Mouse (Mus musculus) layer of hippocampus, adult 11-12 months (tissue): Measurements from ENCODE around the gene Gucy2e.

Source experiments
- DNase-seq: peaks from one replicate; pipeline ENCODE4 v3.0.0; 2022; ENCODE audit warnings: low spot score

Gucy2e gene

GRCm38 (mm10) chr11:69236061-69236925 lies 543 bp downstream of the Gucy2e start:
- DNase-seq, result no peak

DNA sequence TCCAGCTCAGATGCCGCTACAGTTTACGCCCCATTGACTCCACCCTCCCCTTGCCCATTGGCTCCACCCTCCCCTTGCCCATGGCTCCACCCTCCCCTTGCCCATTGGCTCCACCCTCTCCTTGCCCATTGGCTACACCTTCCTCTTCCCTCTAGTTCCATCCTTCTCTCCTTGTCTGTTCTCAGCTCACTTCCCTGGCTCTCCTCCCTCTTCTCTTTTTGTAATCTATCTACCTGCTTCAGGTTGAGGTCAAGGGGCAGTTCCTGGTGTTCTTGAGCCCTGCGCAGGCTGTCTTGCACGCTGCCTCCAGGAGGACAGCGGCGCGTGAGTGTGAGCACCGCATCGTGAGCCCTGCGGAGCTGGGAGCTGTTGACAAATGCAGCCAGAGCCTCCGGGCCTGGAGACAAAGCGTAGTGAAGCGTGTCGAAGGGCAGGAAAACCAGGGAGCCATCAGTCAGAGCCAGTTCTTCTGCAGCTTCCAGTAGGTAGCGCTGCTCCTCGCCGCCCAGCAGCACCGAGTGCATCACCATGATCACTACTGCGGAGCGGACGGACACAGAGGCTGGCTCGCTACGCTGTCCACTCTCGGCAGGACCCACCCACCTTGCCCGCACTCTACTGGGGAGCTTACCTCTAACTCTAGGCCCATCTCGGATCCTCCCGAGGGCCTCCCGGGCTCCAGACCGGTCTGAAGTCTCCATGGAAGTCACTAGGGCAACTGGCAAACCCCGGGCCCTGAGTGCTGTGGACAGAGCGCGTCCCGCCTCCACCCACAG lies 1.4 kb downstream of the Gucy2e start:
- peak; percentile 72 for DNase-seq

DNA sequence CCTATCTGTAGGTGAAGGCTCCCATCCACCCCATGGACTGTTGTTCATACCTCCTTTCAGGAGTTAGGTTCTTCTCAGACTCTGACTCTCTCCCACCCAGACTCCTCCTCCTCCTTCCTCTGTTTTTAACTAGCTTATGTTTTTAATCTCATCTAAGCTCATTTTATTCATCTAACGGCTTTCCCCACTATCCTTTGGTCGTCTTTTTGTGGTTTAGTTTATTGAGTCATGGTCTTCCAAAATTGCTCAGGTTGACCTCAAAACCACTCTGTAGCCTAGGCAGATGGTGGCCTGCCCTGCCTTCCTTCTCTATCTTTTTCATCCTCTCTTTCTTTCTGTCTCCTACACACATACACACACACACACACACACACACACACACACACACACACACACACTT lies 3.7 kb downstream of the Gucy2e start:
- no peak for DNase-seq

- no peak for DNase-seq
Observed at GRCm38 (mm10) chr11:69230420-69230819, 6.4 kb downstream of the Gucy2e start.

DNA sequence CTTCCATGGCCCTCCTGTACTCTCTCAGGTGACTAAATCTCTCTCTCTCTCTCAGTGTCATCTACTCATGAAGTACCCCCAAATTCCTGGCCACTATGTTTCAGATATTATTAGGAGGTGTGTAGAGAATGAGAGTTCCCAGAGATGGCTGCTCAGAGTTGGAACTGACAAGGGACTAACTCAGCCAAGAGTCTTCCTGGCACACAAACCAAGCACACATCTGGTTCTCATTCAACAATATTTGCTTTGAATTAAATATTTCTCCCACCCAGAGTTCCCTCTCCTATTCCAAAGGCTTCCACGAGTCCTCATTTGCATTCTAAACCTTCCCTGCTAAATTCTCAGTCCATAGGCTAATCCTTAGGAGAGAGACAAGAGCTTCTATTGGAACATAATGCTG lies 11.1 kb downstream of the Gucy2e start:
- DNase-seq, result no peak

DNA sequence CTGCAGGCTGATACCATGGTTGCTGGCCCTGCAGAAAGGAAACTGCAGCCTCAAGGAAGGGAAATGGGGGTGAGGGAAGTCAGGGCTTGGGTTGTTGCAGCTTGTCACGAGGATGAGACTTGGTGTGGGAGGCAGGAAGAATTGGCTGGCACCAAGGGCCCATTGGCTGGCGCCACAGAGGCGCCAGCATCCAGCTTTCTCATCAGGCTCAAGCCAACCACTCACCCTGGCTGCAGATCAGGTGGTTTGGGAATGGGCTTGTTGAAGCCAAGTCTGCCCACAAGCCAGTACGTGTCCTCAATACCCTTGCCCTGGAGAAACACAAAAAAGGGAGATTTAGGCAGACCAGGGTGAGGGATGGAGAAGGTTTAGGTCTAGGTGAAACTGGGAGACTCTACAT lies 13.7 kb downstream of the Gucy2e start:
- DNase-seq, result peak; percentile 21

GRCm38 (mm10) chr11:69221070-69221469 lies 15.8 kb downstream of the Gucy2e start:
- no peak for DNase-seq

DNA sequence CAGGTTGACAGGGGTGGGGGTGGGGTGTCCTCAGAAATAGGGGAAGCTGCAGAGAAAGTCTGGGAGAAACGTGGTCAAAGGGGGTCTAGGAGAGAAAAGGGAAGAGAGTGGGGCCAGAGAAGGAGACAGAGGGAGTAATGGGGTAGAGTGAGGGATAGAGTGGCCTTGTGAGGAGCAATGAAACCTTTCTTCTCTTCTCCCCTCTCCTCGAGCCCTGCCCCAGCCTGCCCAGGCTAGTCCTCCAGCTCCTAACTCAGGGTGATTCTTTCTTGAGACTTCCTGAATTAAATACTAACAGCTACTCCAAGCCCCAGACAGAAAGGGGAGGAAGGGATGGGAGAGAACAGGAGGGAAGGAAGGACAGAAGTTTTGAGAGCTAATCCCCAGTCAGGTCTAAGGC lies 18.2 kb downstream of the Gucy2e start:
- DNase-seq, result no peak

DNA sequence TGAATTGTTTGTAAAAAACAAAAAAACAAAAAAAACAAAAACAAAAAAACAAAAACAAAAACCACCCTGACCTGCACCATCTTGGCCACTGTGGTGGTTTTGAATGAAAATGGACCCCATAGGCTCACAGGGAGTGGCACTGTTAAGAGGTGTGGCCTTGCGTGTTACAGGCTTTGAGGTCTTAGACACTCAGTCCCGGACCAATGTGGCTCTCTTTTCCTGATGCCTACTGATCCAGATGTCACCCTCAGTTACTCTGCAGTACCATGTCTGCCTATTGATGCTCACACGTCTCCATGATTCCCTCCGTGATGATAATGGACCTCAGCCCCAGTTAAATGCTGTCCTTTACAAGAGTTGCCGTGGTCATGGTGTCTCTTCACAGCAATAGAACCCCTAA lies 19.4 kb downstream of the Gucy2e start:
- no peak for DNase-seq

GRCm38 (mm10) chr11:69211431-69211830 lies 25.4 kb downstream of the Gucy2e start:
- peak; percentile 67 for DNase-seq

DNA sequence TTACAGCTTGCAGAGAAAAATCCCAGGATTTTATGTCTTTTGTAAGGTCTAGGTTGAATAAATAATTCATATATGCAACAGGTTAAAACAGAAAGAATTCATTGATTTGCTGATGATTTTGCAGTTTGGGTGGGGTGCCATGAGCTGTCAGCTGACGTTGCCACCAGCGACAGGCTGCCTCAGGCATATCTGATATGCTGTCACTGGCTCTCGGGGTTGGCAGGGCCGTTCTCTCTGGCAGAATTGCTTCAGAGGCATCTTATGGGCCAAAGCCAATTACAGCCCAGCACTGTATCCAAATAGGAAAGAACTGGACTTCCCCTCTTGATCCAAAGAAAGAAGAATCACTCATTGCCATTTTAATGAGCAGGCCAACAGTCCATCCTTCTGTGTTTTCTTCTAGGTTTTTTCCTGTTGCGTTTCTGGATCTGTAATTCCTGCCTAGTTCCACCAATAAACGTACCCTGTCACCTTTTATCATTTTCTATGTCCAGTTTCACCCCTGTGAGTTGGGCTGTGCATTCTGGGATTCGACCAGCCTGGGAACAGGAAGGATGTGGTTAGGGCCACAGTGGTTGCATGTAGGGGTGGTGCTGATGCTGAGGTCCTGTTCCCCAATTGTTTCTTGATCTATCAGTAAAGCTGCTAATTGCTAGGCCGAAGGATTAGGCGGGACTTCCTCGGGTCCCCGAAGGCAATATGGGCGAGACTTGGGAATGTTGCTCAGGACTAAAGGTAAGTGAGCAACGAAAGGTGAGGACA lies 34.2 kb downstream of the Gucy2e start:
- DNase-seq, result no peak

DNA sequence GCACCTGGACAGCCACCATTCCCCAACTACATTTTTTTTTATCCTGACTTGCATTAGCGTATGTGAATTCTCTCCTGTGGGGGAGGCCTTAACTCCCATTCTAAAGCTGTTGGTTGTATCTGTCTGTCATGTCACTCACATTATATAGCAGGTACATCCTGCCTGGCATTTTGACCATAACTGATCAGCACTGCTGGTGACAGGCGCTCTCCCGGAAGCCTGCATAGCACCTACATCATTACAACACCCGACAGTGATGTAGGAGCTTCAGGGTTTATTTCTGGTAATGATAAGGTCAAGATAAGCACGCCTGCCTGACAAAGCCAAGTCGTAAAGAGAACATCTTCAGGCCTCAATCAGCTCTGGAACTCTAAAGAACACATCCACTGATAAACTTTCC lies 36.6 kb downstream of the Gucy2e start:
- no peak for DNase-seq

DNA sequence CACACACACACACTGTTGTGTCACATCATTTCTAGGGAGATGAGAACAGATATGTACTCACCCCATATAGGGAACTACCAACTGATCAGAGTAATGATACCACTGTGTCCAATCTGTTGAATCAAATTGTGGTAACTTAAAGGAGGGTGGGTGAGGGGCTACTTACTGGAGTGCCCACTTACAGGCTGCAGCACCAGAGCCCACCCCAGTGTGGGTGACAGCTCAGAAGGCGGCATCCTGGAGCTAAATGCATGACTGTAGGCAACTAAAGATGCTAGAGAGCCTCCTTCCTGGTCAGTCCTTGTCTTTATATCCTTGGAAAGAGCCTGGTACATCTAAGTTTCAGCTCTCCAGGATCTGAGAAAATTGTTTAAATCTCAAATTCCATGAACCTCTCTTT lies 37.6 kb downstream of the Gucy2e start:
- no peak for DNase-seq

- no peak for DNase-seq
Observed at GRCm38 (mm10) chr11:69197743-69198142, 39.1 kb downstream of the Gucy2e start, which contains the start of gene Alox8. Gene Alox8, minus strand, starts transcription at chr11:69197843.

- DNase-seq, result no peak
Observed at GRCm38 (mm10) chr11:69197194-69197593, 39.6 kb downstream of the Gucy2e start.

- DNase-seq, result no peak
Observed at GRCm38 (mm10) chr11:69196766-69197165, 40.1 kb downstream of the Gucy2e start.

DNA sequence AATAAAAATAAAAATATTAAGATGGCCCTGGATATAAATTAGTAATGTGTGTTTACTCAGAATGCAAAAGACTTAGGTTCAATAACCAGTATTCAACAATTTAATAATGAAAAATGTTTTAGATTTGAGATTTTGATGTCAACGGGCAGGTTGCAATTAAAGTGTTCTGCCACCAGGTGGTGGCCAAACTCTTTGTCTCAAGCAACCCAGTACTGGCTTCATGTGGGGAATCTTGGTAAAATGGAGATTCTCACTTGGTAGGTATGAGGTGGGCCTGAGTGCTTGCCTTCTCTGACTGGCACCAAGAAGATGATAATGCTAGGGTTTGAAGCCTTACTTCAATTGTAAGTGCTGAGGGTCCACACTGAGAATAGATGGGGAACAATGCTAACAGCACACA lies 44.0 kb downstream of the Gucy2e start:
- DNase-seq, result peak; percentile 33

- DNase-seq, result no peak
Observed at GRCm38 (mm10) chr11:69185936-69186335, 50.9 kb downstream of the Gucy2e start.

- DNase-seq, result no peak
Observed at GRCm38 (mm10) chr11:69185031-69185430, 51.8 kb downstream of the Gucy2e start.

- no peak for DNase-seq
Observed at GRCm38 (mm10) chr11:69180120-69180519, 56.7 kb downstream of the Gucy2e start.

DNA sequence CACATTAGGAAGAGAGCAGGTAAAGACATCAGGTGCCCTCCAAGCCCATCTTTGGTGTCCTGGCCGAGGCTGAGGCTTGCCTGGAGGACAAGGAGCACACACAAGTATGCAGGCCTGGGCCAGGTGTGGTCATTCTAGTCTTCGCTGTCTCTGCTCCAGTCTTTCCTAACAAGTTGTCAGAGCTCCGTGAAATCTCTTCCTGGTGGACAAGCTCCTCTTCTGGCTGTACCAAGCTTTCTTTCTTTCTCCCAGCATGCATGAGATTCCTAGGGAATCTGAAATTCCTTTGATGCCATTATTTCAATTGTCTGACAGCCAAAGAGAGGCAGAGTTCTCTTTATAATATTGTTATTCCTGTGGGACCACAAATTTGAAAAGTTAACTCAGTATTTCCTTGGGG lies 57.3 kb downstream of the Gucy2e start:
- DNase-seq, result no peak

GRCm38 (mm10) chr11:69178525-69178924 lies 58.3 kb downstream of the Gucy2e start:
- DNase-seq, result no peak

DNA sequence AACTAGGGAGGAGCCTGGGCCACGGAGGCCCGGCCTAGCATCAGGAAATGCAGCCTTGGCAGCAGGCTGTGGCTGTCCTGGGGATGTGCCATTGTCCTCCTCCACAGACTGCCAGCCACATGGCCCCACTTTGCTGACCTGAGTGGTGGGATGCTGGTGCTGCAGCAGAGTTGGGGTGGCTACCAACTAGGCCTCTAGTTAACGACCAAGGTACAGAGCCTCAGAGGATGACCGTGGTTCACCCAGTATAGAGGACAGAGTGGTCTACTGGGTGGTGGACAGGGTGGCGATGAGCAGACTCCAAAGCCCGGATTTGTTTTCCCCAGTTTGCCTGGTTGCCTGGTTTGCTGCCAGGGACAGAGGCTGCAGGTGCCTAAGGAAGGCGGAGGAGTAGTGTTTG lies 62.1 kb downstream of the Gucy2e start:
- no peak for DNase-seq
